Mouse (Mus musculus): ENCODE data around the gene Slc15a5.
A peak's percentile ranks its signal among the peaks of the same experiment; 100 is the strongest.

DNA sequence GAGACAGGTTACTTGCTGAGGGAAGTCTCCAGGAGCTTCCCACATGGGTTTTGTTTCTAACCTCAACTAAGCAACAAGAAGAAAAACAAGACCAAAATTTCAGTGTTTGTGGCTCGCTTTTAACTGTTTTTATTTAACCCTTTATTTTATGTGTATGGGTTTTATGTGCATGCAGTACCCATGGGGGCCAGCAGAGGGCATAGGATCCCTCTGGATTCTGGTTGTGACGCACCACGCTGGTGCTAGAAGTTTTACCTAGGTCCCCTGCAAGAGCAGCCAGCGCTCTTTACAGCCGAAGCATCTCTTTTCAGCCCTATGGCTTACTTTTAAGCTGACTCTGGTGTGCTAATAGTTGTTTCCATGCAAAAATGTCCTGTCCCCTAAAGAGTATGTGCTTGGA lies 42.1 kb downstream of the Slc15a5 start:
- TF ChIP-seq EP300 (IDR thresholded peaks at IDR 0.05; ENCODE audit: insufficient read depth, low read depth, low read length): no peak
- TF ChIP-seq CTCF (IDR thresholded peaks at IDR 0.05; ENCODE audit: low read depth, low read length): peak; percentile 50
